Mouse (Mus musculus): ENCODE data around the gene Creld1.

Gene Creld1

DNA sequence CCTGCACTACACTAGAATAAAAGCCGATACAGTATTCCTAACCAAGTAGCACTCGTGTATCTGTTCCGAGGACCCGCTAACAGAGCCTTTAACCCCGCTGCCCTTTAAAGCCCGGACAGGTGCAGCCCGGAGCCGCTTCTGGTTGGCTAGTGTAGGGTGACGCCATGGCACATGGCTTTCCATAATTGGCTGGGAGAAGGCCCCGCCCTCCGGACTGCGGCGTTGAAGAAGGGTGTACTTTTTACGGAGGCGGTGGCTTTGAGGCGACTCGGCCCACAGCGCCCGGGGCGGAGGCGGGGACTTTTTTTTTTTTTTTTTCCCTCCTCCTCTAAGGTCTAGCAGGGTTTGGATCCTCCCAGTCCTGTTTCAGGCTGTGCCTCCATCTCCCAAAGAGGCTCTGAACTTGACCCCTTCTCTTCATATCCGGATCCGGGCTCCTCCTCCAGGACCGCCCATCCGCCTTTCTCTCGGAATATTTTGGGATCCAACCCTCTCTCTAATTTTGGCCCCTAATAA, at the start of gene Creld1:
TSS of gene Creld1 (plus strand) at position 198 of the 516 bp plus-strand sequence.
- DNase-seq (ENCODE audit: low read depth, low spot score): no peak

DNA sequence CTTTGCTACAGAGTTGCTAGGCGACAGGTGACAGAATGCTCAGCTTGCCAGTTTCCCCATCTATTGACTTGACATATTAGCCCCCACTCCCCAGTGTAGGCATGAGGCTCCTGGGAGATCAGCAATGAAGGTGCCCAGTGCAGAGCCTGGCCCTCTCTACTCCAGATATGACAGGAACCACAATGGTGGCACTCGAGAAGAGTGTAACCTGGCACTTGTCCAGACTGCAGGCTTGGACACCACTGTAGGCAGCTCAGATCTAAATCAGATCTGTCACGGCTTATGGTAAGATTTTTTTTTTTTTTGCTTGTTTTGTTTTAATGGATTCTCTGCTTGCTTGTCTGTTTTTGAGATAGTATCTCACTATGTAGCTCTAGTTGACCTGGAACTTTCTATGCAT, 49.4 kb upstream of the Creld1 start:
- DNase-seq (ENCODE audit: low read depth, low spot score): no peak

- DNase-seq (ENCODE audit: low read depth, low spot score): no peak
Measured at GRCm38 (mm10) chr6:113434691-113435090, 48.4 kb upstream of the Creld1 start.

DNA sequence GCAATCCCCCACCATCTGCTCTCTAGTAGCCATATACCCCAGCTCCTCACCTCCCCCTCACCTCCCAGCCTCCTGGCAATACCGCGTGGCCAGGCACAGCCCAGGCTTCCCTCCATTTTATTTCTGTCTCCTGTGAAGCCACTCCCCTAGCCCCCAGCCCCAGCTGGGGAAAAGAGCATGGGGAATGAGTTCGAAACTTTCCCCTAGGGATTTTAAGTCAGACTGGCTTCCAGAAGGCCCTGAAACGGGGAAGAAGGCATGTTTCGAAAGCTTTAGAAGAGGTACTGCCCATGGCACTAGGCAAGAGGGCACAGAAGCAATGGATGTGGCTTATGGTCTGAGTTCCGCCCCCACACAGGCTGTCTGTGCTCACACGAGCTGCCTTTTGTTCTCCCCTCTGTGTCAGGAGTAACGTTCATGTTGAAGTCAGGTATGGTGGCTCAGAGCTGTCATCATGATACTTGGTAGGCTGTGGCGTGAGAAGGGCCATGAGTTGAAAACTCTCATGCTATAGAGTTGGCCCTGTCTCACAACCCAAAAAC, 47.4 kb upstream of the Creld1 start, which contains the start of gene Cidec:
TSS of gene Cidec (minus strand) at position 97 of the 542 bp plus-strand sequence.
- DNase-seq (ENCODE audit: low read depth, low spot score): no peak

- no peak for DNase-seq (ENCODE audit: low read depth, low spot score)
Measured at GRCm38 (mm10) chr6:113437135-113437534, 46.0 kb upstream of the Creld1 start.

DNA sequence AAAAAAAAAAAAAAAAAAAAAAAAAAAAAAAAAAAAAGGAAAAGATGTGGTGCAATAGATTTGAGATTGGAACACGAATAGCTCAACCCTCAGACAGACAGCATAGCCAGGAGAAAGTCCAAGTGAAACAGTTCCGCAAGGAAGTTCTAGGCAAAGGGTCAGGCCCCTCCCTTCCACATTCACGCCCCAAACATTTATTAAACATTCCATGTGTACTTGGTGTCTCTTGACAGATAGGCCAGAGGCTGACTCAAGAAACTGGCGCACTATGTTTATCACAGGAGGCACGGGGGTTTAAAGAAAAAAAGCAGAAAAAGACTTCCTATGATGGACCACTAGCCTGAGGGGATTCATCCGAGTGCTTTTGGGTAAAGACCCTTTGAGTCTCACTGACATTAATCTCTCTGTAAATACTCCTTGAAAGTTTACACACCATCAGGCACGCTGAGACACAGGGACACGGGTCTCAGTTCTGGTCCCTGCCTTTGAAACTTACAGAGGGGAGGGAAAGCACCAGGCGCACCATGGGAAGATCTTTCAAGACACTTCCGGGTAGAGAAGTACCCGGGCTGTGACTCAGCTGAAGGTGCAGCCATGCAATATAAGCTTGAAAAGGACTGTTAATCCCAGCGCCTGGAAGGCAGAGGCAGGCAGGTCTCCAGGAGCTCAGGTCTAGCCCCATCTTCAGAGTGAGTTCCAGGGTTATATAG, 44.2 kb upstream of the Creld1 start:
- peak; percentile 69 for DNase-seq (ENCODE audit: low read depth, low spot score)

- no peak for DNase-seq (ENCODE audit: low read depth, low spot score)
Measured at GRCm38 (mm10) chr6:113440686-113441085, 42.4 kb upstream of the Creld1 start.

DNA sequence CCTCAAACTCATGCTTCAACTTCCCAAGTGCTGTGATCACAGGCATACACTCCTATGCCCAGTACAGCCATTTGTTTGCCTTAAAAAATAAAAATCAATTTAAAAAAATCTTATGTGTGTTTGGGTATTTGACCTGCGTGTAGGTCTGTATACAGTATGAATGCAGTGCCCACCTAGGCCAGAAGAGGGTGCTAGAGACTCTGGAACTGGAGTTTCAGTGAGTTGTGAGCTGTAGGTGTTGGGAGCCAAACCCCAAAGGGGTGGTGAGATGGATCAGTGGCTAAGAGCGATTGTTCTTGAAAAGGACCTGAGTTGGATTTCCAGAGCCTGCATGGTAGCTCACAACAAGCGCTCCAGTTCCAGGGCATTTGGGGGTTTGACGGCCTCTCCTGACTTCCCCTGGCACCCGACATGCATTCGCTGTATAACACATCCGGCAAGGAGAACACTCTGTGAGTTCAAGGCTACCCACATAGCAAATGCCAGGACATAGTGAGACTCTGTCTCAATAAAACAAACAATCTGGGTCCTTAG, 41.9 kb upstream of the Creld1 start:
- peak; percentile 97 for DNase-seq (ENCODE audit: low read depth, low spot score)

DNA sequence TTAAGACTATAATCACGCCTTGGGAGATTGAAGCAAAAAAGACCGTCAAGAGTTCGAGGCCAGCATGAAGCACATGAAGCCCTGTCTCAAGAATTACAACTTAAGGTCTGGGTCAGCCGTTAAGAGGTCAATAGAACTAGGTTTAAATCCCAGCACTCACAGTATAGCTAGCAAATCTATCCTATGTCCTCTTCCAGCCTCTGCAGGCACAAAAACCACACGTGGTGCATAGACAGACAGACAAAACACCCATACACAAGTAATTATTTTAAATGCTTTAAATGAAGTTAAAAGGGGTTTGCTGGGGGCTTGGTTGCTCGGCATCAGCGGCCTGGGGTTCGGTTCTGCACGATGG, 41.0 kb upstream of the Creld1 start:
- no peak for DNase-seq (ENCODE audit: low read depth, low spot score)

DNA sequence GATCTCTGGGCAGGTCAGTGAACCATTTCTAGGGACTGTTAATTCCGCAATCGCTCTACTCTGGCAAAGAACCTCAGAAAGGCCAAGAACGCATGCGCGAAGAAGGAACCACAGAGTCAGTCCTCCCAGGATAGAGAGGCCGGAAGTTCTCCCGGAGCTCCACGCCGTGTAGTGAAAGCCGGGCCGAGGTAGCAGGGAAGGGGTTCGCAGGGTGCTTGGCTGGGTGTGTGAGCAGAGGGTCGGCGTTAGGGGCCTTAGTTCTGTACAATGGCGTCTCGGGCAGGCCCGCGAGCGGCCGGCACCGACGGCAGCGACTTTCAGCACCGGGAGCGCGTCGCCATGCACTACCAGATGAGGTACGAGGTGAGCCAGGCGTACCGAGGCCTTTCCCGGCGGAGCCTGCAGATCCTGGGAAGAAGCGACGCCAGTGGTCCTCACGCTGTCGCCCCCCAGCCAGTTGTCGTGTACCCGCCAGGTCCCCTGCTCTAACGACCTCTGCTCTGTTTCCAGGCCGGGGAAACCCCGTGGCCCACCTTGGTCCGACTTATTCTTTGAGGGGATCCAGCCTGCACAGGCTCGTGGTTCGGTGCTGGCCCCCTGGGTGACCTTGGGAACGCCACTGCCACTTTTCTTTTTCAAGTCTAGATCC, 40.5 kb upstream of the Creld1 start, which contains the start of gene Jagn1:
TSS of gene Jagn1 (plus strand) at position 128 of the 649 bp plus-strand sequence.
- DNase-seq (ENCODE audit: low read depth, low spot score): peak; percentile 98

DNA sequence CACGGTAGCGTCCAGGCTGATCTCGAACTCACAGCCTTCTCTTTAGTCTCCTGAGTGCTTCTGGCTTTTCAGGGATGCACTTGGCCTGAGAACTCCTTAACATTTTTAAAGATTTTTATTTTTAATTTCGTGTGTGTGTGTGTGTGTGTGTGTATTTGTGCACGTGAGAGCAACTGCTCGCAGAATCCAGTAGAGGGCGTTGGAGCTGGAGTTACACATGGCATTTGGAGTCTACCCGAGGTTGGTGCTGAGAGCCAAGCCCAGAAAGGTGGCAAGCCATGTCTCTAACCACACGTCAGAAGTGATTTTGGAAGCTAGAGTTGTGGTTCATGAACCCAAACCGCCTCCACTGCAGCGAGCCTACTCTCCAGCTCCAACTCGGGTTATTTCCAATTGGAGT, 40.0 kb upstream of the Creld1 start:
- DNase-seq (ENCODE audit: low read depth, low spot score): peak; percentile 62

GRCm38 (mm10) chr6:113444207-113444965, 38.7 kb upstream of the Creld1 start:
- DNase-seq (ENCODE audit: low read depth, low spot score): no peak

- DNase-seq (ENCODE audit: low read depth, low spot score): no peak
Measured at GRCm38 (mm10) chr6:113447639-113448038, 35.5 kb upstream of the Creld1 start.

DNA sequence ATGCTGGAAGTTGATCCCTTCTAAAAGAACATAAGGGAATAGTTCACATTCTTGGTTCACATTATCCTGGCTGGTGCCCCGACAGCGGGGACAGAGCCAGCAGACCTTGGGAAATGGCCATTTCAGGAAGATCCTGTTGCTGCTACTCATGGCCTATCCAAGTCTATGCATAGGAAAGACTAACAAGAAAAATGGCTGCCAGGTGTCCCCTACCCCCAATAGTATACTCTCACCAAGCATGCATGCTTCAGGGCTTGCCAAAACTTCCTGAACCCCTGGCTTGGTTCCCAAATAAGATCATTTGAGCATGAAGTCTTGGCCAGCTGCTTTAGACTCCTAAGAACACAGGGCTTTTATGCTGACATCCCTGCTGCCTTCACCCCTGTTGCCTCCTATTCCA, 31.3 kb upstream of the Creld1 start:
- no peak for DNase-seq (ENCODE audit: low read depth, low spot score)

DNA sequence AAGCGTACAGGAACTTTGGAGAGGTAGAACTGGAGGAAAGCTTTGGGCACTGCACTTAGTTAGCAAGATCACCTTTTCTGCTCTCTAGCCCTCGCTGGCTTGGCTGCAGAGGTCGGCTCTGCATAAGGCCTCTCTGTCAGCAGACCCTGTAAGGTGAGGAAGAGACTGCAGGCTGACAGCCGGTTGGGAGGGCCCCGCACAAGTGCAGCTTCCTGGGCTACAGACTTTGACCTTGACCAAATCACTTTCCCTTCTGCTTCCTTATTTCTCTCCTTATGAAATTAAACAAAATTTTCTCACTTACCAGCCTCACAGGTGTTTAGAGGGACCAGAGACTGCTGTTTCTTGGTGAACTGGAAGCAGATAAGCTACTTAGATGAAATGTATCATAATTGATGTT, 28.1 kb upstream of the Creld1 start:
- DNase-seq (ENCODE audit: low read depth, low spot score): no peak

DNA sequence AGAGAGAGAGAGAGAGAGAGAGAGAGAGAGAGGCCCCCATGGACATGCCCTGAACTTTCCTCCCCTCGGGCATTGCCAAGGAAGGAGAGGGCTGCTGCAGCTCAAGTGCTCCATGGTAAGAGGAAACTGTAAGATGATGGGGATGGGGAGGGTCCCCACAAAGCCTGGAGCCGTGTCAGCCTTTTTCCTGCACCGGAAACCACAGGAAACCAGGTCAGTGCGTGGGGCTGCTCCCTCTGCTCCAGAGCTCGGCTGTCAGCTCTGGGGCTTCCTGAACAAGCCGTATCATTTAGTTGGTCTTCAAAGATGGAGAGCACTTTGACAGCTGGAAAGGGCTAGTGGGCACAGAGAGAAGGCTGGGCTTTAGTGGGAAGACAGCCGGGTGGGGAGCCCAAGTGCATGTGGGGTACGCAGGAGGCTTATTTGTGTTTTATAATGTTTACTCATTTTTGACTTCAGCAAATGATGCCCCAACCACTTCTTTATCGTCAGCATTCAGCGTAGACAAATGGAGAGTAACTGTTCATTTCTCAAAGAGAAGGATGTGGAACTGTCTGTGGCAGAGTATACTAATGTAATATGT, 25.1 kb upstream of the Creld1 start, which contains the start of gene Il17re:
TSS of gene Il17re (plus strand) at position 533 of the 583 bp plus-strand sequence.
- DNase-seq (ENCODE audit: low read depth, low spot score): no peak

DNA sequence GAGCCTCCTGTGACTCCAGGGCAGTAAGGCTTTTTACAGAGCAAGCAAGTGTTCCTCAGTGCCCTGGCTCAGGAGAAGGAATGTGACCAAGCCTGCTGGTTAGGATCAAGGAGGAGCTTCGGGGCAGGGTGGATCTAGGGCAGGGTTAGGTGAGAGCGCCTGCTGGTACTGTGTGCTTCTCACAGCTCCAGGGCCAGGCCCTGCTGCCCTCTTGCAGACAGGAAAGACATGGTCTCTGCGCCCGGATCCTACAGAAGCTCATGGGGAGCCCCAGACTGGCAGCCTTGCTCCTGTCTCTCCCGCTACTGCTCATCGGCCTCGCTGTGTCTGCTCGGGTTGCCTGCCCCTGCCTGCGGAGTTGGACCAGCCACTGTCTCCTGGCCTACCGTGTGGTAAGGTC, 24.5 kb upstream of the Creld1 start:
- DNase-seq (ENCODE audit: low read depth, low spot score): no peak

DNA sequence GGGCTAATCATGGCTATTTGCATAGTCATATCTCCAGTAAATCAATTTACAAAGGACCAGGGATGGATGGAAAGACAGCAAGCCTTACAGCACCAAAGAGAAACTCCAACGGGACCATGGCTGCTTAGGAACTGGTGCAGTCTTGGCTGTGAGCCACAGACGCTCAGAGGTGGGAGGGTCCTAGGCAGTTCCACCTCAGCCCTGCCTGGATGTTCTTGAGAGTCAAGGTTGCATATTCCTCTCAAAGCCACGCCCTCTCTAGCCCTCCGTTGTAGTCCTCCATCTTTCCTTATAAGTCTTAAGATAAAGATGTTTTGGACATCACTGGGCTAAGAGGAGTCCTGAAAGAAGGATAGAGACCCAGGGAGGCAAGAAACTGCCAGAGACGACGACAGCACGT, 19.1 kb upstream of the Creld1 start:
- no peak for DNase-seq (ENCODE audit: low read depth, low spot score)

- DNase-seq (ENCODE audit: low read depth, low spot score): no peak
Measured at GRCm38 (mm10) chr6:113465602-113466001, 17.5 kb upstream of the Creld1 start.

GRCm38 (mm10) chr6:113468512-113468911, 14.6 kb upstream of the Creld1 start:
- no peak for DNase-seq (ENCODE audit: low read depth, low spot score)

- DNase-seq (ENCODE audit: low read depth, low spot score): peak; percentile 88
Measured at GRCm38 (mm10) chr6:113469021-113469420, 14.1 kb upstream of the Creld1 start.

Measured in 3T3-L1 (cell line).